Mouse (Mus musculus): ENCODE data around the gene Ctnnb1. TPM values are rescaled to one million over a fixed set of nuclear protein-coding genes. Genes with fewer than 3 reads are reported as not detected.

Gene Ctnnb1
- total RNA-seq, 2 experiments from 2014 or later = 754 to 848 TPM

- no peak for DNase-seq (ENCODE audit: low spot score in 2 of 2)
These were observed 65.5 kb downstream of the Ctnnb1 start for GRCm38 (mm10) chr9:120994223-120995155.

DNA sequence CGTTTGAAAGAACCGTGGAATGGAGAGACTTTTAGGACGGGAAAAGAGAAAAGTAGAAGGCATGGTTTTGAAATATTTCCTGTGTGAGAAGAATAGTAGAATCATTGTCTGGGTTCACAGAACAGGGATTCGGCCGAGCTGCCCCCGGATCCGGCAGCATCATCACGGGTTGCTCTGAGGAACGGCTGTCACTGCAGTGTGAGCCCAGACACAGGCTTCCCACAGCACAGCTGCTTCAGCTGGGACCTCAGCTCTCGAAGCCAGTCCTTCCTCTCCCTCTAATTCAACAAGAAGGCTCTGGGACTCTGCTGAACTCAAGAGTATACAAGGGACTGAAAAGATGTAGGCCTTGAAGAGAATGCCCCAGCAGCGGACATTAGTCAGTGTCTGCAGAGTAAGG is 69.7 kb downstream of the Ctnnb1 start:
- no peak for DNase-seq (ENCODE audit: low spot score in 2 of 2)

GRCm38 (mm10) chr9:121000641-121001320 is 71.8 kb downstream of the Ctnnb1 start:
- DNase-seq (ENCODE audit: low spot score in 2 of 2) = no peak

- no peak for DNase-seq (ENCODE audit: low spot score in 2 of 2)
These were observed 72.9 kb downstream of the Ctnnb1 start for GRCm38 (mm10) chr9:121001681-121002540.

- no peak for DNase-seq (ENCODE audit: low spot score in 2 of 2)
These were observed 76.9 kb downstream of the Ctnnb1 start for GRCm38 (mm10) chr9:121005961-121006360.

Small RNAs within 50 kb of the gene (microRNA-seq; reads per million reads assigned to microRNA genes)
- gene Mir7090 (ENCODE audit: borderline number of aligned reads in 2 of 2) = 0 to 0.47 reads per million in 2 experiments

Data from adrenal gland, adult 18-20 months (tissue).